Mouse (Mus musculus) bone marrow, adult 2 months (tissue): ENCODE measurements around the gene H2-M5.

ENCODE experiments used
- CTCF ChIP-seq: fragments of 200-500 bp; IDR thresholded peaks from 2 replicates; pipeline ENCODE4 v1.5.1; 2011; ENCODE audit warnings: low read length, control low read depth; ENCODE audit not compliant: control insufficient read depth, insufficient read depth
- POLR2A ChIP-seq: fragments of 200-500 bp; IDR thresholded peaks from 2 replicates; pipeline ENCODE4 v1.6.1; 2011; ENCODE audit warnings: low read depth, mild to moderate bottlenecking, control low read depth, low read length, borderline replicate concordance; ENCODE audit not compliant: control insufficient read depth

DNA sequence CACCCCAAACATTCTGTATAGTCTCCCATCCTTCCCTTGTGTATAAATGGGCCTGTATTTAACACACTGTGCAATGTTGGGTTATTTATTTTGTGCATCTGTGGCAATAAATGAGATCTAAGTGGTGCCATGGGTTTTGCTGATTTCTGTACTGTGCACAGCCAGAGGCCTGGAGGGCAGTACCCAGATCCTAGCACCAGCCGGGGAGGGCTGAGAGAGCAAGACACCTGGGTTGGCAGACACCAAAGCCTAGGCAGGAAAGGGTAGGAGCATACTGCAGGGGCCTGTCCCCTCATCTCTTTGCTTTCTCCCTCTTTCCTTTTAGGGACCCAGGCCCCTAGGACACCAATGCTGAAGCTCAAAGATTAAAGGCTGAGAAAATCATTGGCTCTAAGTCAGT, 41.1 kb downstream of the H2-M5 start:
- TF ChIP-seq POLR2A (no peak), CTCF (no peak)
